Mouse (Mus musculus) liver, adult (tissue): ENCODE results near the gene Gm20715.
A peak's percentile ranks its signal among the peaks of the same experiment; 100 is the strongest.

Experiments
- GATA4 ChIP-seq: IDR thresholded peaks from 2 replicates; pipeline ENCODE4 v1.6.1; 2014; ENCODE audit warnings: mild to moderate bottlenecking, low read length; ENCODE audit not compliant: insufficient replicate concordance

Gene Gm20715

GRCm38 (mm10) chr7:6410043-6410442 is at the start of gene Gm20715:
Gm20715 (plus strand) TSS chr7:6410277.
- TF ChIP-seq GATA4, result peak; percentile 71; the same call in 1 of the 2 replicates

- TF ChIP-seq GATA4, result no peak
Observed at GRCm38 (mm10) chr7:6360477-6361060, 49.5 kb upstream of the Gm20715 start.

GRCm38 (mm10) chr7:6361756-6362155 is 48.3 kb upstream of the Gm20715 start:
- no peak for TF ChIP-seq GATA4

- no peak for TF ChIP-seq GATA4
Observed at GRCm38 (mm10) chr7:6362268-6363046, 47.6 kb upstream of the Gm20715 start.

- peak; percentile 40; the same call in 1 of the 2 replicates for TF ChIP-seq GATA4
Observed at GRCm38 (mm10) chr7:6363047-6363488, 47.0 kb upstream of the Gm20715 start, which contains the start of gene Zfp78. Zfp78 (plus strand) TSS chr7:6363280.

GRCm38 (mm10) chr7:6364761-6365160 is 45.3 kb upstream of the Gm20715 start:
- no peak for TF ChIP-seq GATA4

GRCm38 (mm10) chr7:6367185-6367584 is 42.9 kb upstream of the Gm20715 start:
- no peak for TF ChIP-seq GATA4

GRCm38 (mm10) chr7:6369460-6369859 is 40.6 kb upstream of the Gm20715 start:
- TF ChIP-seq GATA4, result no peak

- no peak for TF ChIP-seq GATA4
Observed at GRCm38 (mm10) chr7:6372993-6373392, 37.1 kb upstream of the Gm20715 start.

- no peak for TF ChIP-seq GATA4
Observed at GRCm38 (mm10) chr7:6378441-6378840, 31.6 kb upstream of the Gm20715 start.

GRCm38 (mm10) chr7:6381431-6381830 is 28.6 kb upstream of the Gm20715 start:
- no peak for TF ChIP-seq GATA4

- TF ChIP-seq GATA4, result no peak
Observed at GRCm38 (mm10) chr7:6383044-6383455, 27.0 kb upstream of the Gm20715 start, which contains the start of gene Zfp28. Zfp28 (plus strand) TSS chr7:6383295.

GRCm38 (mm10) chr7:6384011-6384410 is 26.1 kb upstream of the Gm20715 start:
- no peak for TF ChIP-seq GATA4

- TF ChIP-seq GATA4, result no peak
Observed at GRCm38 (mm10) chr7:6386995-6387394, 23.1 kb upstream of the Gm20715 start.

- TF ChIP-seq GATA4, result no peak
Observed at GRCm38 (mm10) chr7:6388971-6389370, 21.1 kb upstream of the Gm20715 start.

- no peak for TF ChIP-seq GATA4
Observed at GRCm38 (mm10) chr7:6389449-6389848, 20.6 kb upstream of the Gm20715 start.
